22 mouse cellular contexts compared by ENCODE assay signal in the genomic region with DNA sequence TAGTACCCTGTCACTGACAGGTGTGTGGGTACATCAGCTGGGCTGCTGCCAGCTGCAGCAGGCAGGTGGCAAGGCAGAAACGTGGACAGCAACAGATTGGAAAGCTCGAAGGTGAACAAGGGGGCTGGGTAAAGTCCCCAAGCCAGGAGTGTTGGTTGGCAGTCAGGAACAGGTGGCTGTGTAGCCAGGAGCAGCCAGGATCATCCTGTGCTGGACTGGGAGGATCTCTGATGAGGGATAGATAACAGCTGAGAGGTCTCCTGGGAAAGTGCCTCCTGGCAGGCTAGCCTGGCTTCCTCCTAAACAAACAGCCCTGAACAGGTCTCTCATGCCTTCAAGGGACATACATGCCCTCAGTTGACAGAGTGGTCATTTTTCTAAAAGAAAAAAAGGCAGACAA.
"Had no signal": no experiment of that assay in that cellular context is flagged by ENCODE, and none has a peak within 500 bp of the region (broad histone marks: within the 10 kb centered on the region; RNA-seq: fewer than 3 reads in every experiment).

No protein-coding gene starts in this region.

- H3K4me3 ChIP-seq: layer of hippocampus, adult 2 months; left cerebral cortex, adult 2 months; lung, embryonic 15.5 days; megakaryocyte, embryonic 14.5 days; midbrain, embryonic 10.5 days; midbrain, embryonic 15.5 days; neural tube, embryonic 12.5 days; neural tube, embryonic 15.5 days had no signal

- H3K9me3 ChIP-seq: lung, embryonic 15.5 days; midbrain, embryonic 10.5 days; midbrain, embryonic 15.5 days; neural tube, embryonic 12.5 days; neural tube, embryonic 15.5 days had no signal

- ATAC-seq: intestine, embryonic 16.5 days; midbrain, embryonic 15.5 days had no signal

- H3K36me3 ChIP-seq: midbrain, embryonic 10.5 days; midbrain, embryonic 15.5 days; neural tube, embryonic 12.5 days; neural tube, embryonic 15.5 days had no signal

- H3K27ac ChIP-seq: layer of hippocampus, adult 2 months; left cerebral cortex, adult 2 months; liver, embryonic 14.5 days; lung, embryonic 15.5 days; midbrain, embryonic 10.5 days; midbrain, embryonic 15.5 days; neural tube, embryonic 12.5 days; neural tube, embryonic 15.5 days; stomach, postnatal 0 days had no signal

- H3K4me1 ChIP-seq: midbrain, embryonic 10.5 days; midbrain, embryonic 15.5 days; neural tube, embryonic 12.5 days; neural tube, embryonic 15.5 days had no signal

- DNase-seq: kidney, adult 18-20 months; kidney, adult 9 months; kidney, postnatal 14 days; layer of hippocampus, postnatal 36 days; lung, adult 18-20 months; lung, postnatal 10 days; lung, postnatal 36 days; right cerebral cortex, adult 18-20 months; right cerebral cortex, postnatal 14 days; right cerebral cortex, postnatal 4 days had no signal

- H3K4me2 ChIP-seq: liver, embryonic 11.5 days; lung, embryonic 15.5 days; midbrain, embryonic 15.5 days; neural tube, embryonic 12.5 days; neural tube, embryonic 15.5 days had no signal

- H3K9ac ChIP-seq: liver, embryonic 14.5 days; lung, embryonic 15.5 days; midbrain, embryonic 15.5 days; neural tube, embryonic 12.5 days; neural tube, embryonic 15.5 days had no signal

- H3K27me3 ChIP-seq: lung, embryonic 15.5 days; midbrain, embryonic 15.5 days; neural tube, embryonic 12.5 days; neural tube, embryonic 15.5 days had no signal
